Mouse (Mus musculus): ENCODE results near the gene Vsig10l. TPM values are rescaled to one million over a fixed set of nuclear protein-coding genes. Genes with fewer than 3 reads are reported as not detected.

Vsig10l gene
- total and polyA plus RNA-seq, 2 experiments from 2014 or later: 13.8 to 16.9 TPM

DNA sequence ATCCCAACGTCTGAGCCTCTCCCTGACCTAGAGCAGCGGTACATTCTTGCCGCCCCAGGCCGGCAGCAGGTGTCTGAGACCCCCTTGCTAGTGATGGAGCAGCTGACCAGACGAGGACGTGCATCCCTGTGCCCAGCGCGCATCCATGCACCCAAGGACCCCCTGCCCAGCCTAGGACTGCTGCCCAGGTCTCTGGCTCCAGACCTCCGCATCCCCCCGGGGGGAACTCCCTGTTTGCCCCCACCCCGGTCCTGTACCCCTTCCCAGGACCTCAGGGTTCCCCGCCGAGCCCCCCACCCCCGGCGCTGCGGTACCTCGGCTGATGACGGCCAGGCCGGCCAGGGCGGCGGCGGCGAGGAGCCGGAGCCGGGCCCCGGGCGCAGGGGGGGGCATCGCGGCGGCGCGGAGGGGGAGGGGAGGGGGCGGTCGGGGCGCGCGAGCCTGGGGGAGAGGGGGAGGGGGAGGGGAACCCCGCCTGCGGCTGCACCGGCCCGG lies 26.7 kb downstream of the Vsig10l start, which contains the start of gene Iglon5:
TSS of gene Iglon5 (minus strand) at position 445 of the 495 bp plus-strand sequence.
- ATAC-seq: peak; percentile 56
- DNase-seq: peak; percentile 29

GRCm38 (mm10) chr7:43490182-43490584 lies 27.2 kb downstream of the Vsig10l start:
- 0% methylated on average over 2 of the region's 13 CpGs for WGBS

More for the DNA sequence above, 26.7 kb downstream of the Vsig10l start, which contains the start of gene Iglon5:
- 6% methylated on average over 22 of the region's 41 CpGs for WGBS
- Histone ChIP-seq H3K27ac (ENCODE audit: low read depth, low read length) (peak within 1 kb of the TSS; percentile 83), H3K9ac (peak within 1 kb of the TSS; percentile 93), H3K27me3 (ENCODE audit: insufficient read depth, low read length) (no peaks in the 10 kb centered on the region), H3K4me2 (ENCODE audit: low read depth) (peak within 1 kb of the TSS; percentile 83), H3K4me1 (ENCODE audit: insufficient read depth) (peaks cover 7% of the 10 kb centered on the region; the same call in 1 of the 2 replicates), H3K9me3 (ENCODE audit: low read length) (no peaks in the 10 kb centered on the region), H3K36me3 (ENCODE audit: insufficient read depth) (no peaks in the 10 kb centered on the region), H3K4me3 (ENCODE audit: low read depth, low read length) (peak within 1 kb of the TSS; percentile 75)
- no peak for TF ChIP-seq CTCF (IDR thresholded peaks at IDR 0.05; ENCODE audit: low read depth)

GRCm38 (mm10) chr7:43490861-43491260 lies 27.9 kb downstream of the Vsig10l start:
- Histone ChIP-seq H3K36me3 (ENCODE audit: insufficient read depth) (no peaks in the 10 kb centered on the region), H3K27me3 (ENCODE audit: insufficient read depth, low read length) (no peaks in the 10 kb centered on the region), H3K4me2 (ENCODE audit: low read depth) (0 out of 2 replicates have a peak overlapping the region, but pooled peaks have one; percentile 83), H3K4me1 (ENCODE audit: insufficient read depth) (peaks cover 7% of the 10 kb centered on the region; the same call in 1 of the 2 replicates), H3K9me3 (ENCODE audit: low read length) (no peaks in the 10 kb centered on the region), H3K27ac (ENCODE audit: low read depth, low read length) (no peak overlapping the region), H3K9ac (no peak overlapping the region), H3K4me3 (ENCODE audit: low read depth, low read length) (no peak overlapping the region)
- DNase-seq (no peak), ATAC-seq (no peak)
- TF ChIP-seq CTCF (IDR thresholded peaks at IDR 0.05; ENCODE audit: low read depth): no peak
- WGBS: 73% methylated on average over 9 of the region's 9 CpGs

More at GRCm38 (mm10) chr7:43490182-43490584, 27.2 kb downstream of the Vsig10l start:
- TF ChIP-seq CTCF (IDR thresholded peaks at IDR 0.05; ENCODE audit: low read depth): no peak
- DNase-seq (peak; percentile 84), ATAC-seq (peak; percentile 92)
- Histone ChIP-seq H3K9ac (peak overlapping the region; percentile 93), H3K4me1 (ENCODE audit: insufficient read depth) (peaks cover 7% of the 10 kb centered on the region; the same call in 1 of the 2 replicates), H3K27ac (ENCODE audit: low read depth, low read length) (peak overlapping the region; percentile 83), H3K4me2 (ENCODE audit: low read depth) (peak overlapping the region; percentile 83), H3K27me3 (ENCODE audit: insufficient read depth, low read length) (no peaks in the 10 kb centered on the region), H3K9me3 (ENCODE audit: low read length) (no peaks in the 10 kb centered on the region), H3K36me3 (ENCODE audit: insufficient read depth) (no peaks in the 10 kb centered on the region), H3K4me3 (ENCODE audit: low read depth, low read length) (peak overlapping the region; percentile 75)

GRCm38 (mm10) chr7:43495343-43496021 lies 32.5 kb downstream of the Vsig10l start:
- peak; percentile 69 for DNase-seq
- Histone ChIP-seq H3K4me2 (ENCODE audit: low read depth) (no peak overlapping the region), H3K27me3 (ENCODE audit: insufficient read depth, low read length) (no peaks in the 10 kb centered on the region), H3K27ac (ENCODE audit: low read depth, low read length) (no peak overlapping the region), H3K36me3 (ENCODE audit: insufficient read depth) (no peaks in the 10 kb centered on the region), H3K4me3 (ENCODE audit: low read depth, low read length) (no peak overlapping the region), H3K9ac (no peak overlapping the region), H3K9me3 (ENCODE audit: low read length) (no peaks in the 10 kb centered on the region), H3K4me1 (ENCODE audit: insufficient read depth) (no peaks in the 10 kb centered on the region)
- peak; percentile 81 for ATAC-seq
- 10% methylated on average over 21 of the region's 21 CpGs for WGBS
- peak; percentile 81 for TF ChIP-seq CTCF (IDR thresholded peaks at IDR 0.05; ENCODE audit: low read depth)

DNA sequence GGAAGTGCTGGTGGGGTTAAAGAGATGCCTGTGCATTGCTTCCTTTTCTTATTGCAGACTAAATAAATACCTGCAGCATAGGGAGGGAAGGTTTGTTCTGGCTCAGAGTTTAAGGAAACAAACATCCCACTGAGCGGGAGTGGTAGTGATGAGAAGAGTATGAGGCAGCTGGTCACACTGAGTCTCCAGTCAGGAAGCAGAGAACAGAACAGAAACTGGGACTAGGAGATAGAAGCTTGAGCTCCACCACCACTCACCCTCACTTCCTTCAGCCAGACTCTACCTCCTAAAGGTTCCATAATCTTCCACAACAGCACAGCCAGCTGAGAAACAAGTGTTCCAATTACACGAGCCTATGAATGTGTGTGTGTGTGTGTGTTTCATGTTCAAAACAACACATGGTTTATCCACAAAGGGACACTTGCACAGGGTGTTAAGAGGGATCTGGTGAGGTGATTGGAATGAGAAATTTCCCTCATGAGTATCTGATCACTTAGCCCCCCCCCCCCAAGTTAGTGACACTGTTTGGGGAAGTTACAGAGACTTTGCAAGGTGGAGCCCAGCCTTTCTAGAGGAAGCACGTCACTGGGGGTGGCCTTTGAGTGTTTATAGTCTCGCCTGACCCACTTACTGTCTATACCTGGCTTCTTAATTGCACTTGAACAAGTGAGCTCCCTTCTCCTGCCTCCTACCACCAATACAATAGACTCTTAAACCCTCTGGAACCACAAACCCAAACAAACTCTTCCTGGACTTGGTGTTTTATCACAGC lies 48.9 kb downstream of the Vsig10l start:
- 64% methylated on average over 4 of the region's 4 CpGs for WGBS
- no peak for TF ChIP-seq CTCF (IDR thresholded peaks at IDR 0.05; ENCODE audit: low read depth)
- DNase-seq: no peak

GRCm38 (mm10) chr7:43512519-43512918 lies 49.6 kb downstream of the Vsig10l start:
- H3K9me3 ChIP-seq (ENCODE audit: low read length): no peaks in the 10 kb centered on the region
- no peak for DNase-seq
- no peaks in the 10 kb centered on the region for H3K4me1 ChIP-seq (ENCODE audit: insufficient read depth)
- no peak overlapping the region for H3K27ac ChIP-seq (ENCODE audit: low read depth, low read length)
- H3K36me3 ChIP-seq (ENCODE audit: insufficient read depth): no peaks in the 10 kb centered on the region
- H3K27me3 ChIP-seq (ENCODE audit: insufficient read depth, low read length): no peaks in the 10 kb centered on the region; the same call in 1 of the 2 replicates
- 75% methylated on average over 4 of the region's 4 CpGs for WGBS
- TF ChIP-seq CTCF (IDR thresholded peaks at IDR 0.05; ENCODE audit: low read depth): no peak
- no peak overlapping the region for H3K4me3 ChIP-seq (ENCODE audit: low read depth, low read length)
- no peak overlapping the region for H3K4me2 ChIP-seq (ENCODE audit: low read depth)
- ATAC-seq: no peak
- no peak overlapping the region for H3K9ac ChIP-seq

More for the DNA sequence above, 48.9 kb downstream of the Vsig10l start:
- Histone ChIP-seq H3K4me3 (ENCODE audit: low read depth, low read length) (no peak overlapping the region), H3K4me2 (ENCODE audit: low read depth) (no peak overlapping the region), H3K4me1 (ENCODE audit: insufficient read depth) (no peaks in the 10 kb centered on the region), H3K27me3 (ENCODE audit: insufficient read depth, low read length) (no peaks in the 10 kb centered on the region; the same call in 1 of the 2 replicates), H3K9me3 (ENCODE audit: low read length) (no peaks in the 10 kb centered on the region), H3K36me3 (ENCODE audit: insufficient read depth) (no peaks in the 10 kb centered on the region), H3K27ac (ENCODE audit: low read depth, low read length) (no peak overlapping the region), H3K9ac (no peak overlapping the region)
- no peak for ATAC-seq
